Mouse (Mus musculus) liver, embryonic 14.5 days (tissue): Measurements from ENCODE around the gene Klf11.

Experiments used
- CTCF ChIP-seq: IDR thresholded peaks from 2 replicates; pipeline ENCODE4 v1.5.1; 2016; ENCODE audit warnings: antibody characterized with exemption, low read depth, control low read depth
- EP300 ChIP-seq: IDR thresholded peaks from 2 replicates; pipeline ENCODE4 v1.6.1; 2016; ENCODE audit warnings: antibody characterized with exemption, low read depth

DNA sequence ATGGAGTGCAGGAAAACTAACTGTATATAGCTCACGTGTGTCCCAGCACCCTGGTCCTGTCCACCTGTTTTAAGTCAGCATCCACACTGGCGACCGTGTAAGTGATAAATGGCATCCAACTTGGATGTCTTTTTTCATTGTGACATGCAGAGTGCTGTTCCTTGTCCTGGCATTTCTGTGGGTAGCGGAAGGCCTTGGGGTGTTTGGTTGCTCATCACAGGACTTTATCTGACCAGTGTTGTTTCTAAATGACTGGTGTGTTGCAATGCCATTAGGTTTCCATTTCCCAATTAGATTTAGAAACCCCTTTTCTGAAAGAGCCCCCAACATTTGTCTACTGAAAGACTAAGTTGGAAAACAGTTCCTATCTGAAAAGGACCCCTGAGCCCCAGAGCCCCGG lies 11.1 kb downstream of the Klf11 start:
- TF ChIP-seq CTCF (no peak), EP300 (no peak)
